Mouse (Mus musculus): ENCODE measurements around the gene Inpp5d. TPM values are rescaled to one million over a fixed set of nuclear protein-coding genes. Genes with fewer than 3 reads are reported as not detected.

Inpp5d gene
- 1 to 10 TPM; 3.9 to 7.3 TPM for total RNA-seq (2021)
- long read RNA-seq, experiment 1, partial matches to known transcripts, result 0 of 1 reads
- long read RNA-seq, experiment 1, other reads (novel, unspliced or antisense), result 1 of 1 reads
- long read RNA-seq, experiment 2, partial matches to known transcripts, result 1 of 1 reads
- long read RNA-seq, experiment 2, other reads (novel, unspliced or antisense), result 0 of 1 reads

DNA sequence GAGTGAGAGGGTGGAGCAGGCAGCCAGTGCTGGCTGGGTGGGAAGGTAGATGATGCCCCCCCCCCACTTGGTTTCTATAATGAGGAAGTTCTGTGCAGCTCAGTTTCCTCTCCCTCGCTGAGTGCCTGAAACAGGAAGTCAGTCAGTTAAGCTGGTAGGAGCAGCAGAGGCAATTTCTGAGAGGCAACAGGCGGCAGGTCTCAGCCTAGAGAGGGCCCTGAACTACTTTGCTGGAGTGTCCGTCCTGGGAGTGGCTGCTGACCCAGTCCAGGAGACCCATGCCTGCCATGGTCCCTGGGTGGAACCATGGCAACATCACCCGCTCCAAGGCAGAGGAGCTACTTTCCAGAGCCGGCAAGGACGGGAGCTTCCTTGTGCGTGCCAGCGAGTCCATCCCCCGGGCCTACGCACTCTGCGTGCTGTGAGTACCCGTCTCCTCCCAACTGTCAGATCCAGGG is at the start of gene Inpp5d:
Inpp5d (plus strand) TSS at position 102 of the 458 bp plus-strand sequence.
- DNase-seq, result no peak
- intact Hi-C loops (cut with DNase I; ENCODE audit: low total_unique reads), result no loop called here

DNA sequence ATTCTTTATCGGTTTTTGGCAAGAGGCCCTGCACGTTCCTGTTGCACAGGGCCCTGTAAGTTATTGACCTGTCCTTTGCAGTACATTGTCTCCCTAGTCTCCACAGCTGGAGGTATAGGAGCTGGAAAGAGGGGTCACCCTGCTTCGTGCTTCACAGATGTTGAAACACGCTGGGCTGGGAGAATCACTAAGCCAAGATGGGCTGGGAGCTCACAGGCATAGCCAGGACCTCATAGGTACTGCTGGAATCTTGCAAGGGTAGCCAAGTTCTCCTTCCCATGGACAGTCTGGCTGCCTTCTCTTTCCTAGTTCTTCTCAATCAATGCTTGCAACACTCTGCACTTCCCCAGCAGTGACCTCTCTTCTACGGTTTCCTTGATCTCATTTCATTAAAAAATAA is 46.9 kb upstream of the Inpp5d start:
- DNase-seq, result no peak
- intact Hi-C loops (cut with DNase I; ENCODE audit: low total_unique reads), result no loop called here

GRCm38 (mm10) chr1:87573800-87574215 is 46.3 kb upstream of the Inpp5d start, which contains the start of gene Ngef:
TSS of gene Ngef (minus strand) at chr1:87573870.
- intact Hi-C loops (cut with DNase I; ENCODE audit: low total_unique reads), result no loop called here
- no peak for DNase-seq

GRCm38 (mm10) chr1:87574353-87574752 is 45.8 kb upstream of the Inpp5d start:
- intact Hi-C loops (cut with DNase I; ENCODE audit: low total_unique reads), result no loop called here
- no peak for DNase-seq

- DNase-seq, result peak; percentile 44
- intact Hi-C loops (cut with DNase I; ENCODE audit: low total_unique reads), result no loop called here
Observed at GRCm38 (mm10) chr1:87574785-87575184, 45.3 kb upstream of the Inpp5d start.

DNA sequence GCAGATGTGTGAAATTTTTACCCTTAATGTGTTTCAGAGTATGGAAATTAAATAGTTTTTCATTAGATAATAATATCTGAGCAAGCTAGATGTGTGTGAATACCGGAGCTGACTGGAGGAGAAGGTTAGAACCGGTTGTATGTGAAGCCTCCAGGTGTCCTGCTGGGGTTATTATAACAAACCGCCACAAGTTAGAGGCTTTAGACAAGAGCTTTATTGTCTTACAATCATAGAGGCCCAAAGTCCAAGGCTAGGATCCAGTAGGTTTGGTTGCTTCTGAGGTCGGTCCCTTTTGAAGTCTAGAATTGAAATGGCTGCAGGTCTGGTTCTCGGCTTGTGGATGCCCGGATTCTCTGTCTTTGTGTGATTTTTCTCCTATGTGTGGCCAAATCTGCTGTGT is 41.1 kb upstream of the Inpp5d start:
- DNase-seq, result no peak
- intact Hi-C loops (cut with DNase I; ENCODE audit: low total_unique reads), result no loop called here

- intact Hi-C loops (cut with DNase I; ENCODE audit: low total_unique reads), result no loop called here
- DNase-seq, result no peak
Observed at GRCm38 (mm10) chr1:87580824-87581223, 39.3 kb upstream of the Inpp5d start.

DNA sequence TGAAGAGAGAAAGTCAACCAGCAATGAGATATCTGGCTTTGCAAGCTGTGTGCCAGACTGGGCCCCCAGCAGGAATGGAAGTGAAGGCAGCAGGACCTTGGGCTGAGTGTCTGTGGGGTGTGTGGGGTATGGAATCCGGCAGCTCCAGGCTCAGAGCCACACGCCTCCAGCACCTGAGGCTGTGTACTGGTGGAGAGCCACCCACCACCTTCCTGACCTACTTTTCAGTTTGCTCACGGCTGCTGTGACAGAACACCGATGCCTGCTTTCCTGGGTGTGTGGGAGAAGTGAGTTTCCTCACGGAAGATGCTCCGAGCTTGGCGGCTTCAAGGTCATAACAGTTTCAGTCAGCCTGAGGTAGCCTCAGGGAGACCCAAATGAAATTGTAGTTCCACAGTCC is 30.9 kb upstream of the Inpp5d start:
- intact Hi-C loops (cut with DNase I; ENCODE audit: low total_unique reads), result no loop called here
- DNase-seq, result no peak

- intact Hi-C loops (cut with DNase I; ENCODE audit: low total_unique reads), result no loop called here
Observed at GRCm38 (mm10) chr1:87589980-87590379, 30.1 kb upstream of the Inpp5d start.

GRCm38 (mm10) chr1:87594261-87594660 is 25.9 kb upstream of the Inpp5d start:
- peak; percentile 50 for DNase-seq
- intact Hi-C loops (cut with DNase I; ENCODE audit: low total_unique reads), result no loop called here

More at GRCm38 (mm10) chr1:87589980-87590379, 30.1 kb upstream of the Inpp5d start:
- no peak for DNase-seq

GRCm38 (mm10) chr1:87594671-87595070 is 25.4 kb upstream of the Inpp5d start:
- intact Hi-C loops (cut with DNase I; ENCODE audit: low total_unique reads), result no loop called here
- no peak for DNase-seq

DNA sequence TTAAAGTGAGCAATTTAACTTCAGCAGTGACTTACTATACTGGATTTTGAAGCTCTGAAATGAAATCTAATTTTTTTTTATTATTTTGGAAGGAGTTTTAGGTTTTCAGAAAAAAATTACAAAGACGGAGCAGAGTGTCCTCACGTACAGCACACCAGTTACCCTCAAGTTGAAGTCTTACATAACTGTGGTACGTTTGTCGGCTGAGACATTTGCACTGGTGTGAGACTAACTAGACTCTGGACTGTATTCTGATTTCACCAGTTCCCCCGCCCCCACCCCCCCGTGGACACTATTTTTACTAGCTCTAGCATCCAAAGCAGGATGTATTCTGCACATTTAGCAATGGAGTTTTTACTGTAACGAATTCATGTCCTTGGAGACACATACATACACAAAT is 19.6 kb upstream of the Inpp5d start:
- intact Hi-C loops (cut with DNase I; ENCODE audit: low total_unique reads), result no loop called here
- DNase-seq, result no peak

DNA sequence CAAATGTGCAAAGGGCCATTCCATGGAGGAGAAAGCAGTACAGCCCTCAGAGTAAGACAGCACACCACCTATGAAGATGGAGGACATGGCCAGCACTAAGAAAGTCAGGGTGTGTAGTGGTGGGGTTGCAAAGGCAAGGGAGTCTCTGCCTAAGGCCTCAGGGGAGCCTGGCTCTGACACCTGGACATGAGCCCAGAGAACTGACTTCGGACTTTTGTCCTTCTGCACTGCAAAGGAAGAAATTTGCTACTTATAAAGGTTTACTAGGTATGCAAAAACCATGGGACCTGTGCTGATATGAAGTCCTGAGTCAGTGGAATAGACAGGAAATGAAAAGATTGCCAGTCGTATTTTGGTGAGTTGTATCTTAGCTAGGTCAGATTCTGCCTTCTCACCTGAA is 18.3 kb upstream of the Inpp5d start:
- intact Hi-C loops (cut with DNase I; ENCODE audit: low total_unique reads), result no loop called here
- no peak for DNase-seq

DNA sequence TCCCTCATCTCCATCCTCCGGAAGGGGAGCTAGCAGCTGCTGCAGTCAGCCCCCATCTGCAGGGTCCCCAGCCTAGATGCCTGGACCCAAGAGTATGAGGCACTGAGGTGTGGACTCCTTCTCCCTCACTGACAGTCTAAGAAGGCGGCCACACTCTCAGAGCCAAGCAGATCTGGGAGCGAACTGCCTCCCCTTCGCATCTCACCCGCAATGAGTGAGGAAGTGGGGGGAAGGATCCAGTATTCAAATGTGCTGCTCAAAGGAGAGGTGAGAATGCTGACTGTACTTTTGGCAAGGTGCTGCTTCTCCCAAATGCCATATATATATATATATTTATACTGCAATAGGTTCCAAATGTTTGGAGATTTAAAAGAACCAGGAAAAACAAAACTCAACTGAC is 16.7 kb upstream of the Inpp5d start:
- intact Hi-C loops (cut with DNase I; ENCODE audit: low total_unique reads), result no loop called here
- DNase-seq, result no peak

GRCm38 (mm10) chr1:87605296-87605695 is 14.8 kb upstream of the Inpp5d start:
- intact Hi-C loops (cut with DNase I; ENCODE audit: low total_unique reads), result no loop called here
- DNase-seq, result no peak

GRCm38 (mm10) chr1:87607385-87608091 is 12.6 kb upstream of the Inpp5d start:
- DNase-seq, result peak; percentile 59
- intact Hi-C loops (cut with DNase I; ENCODE audit: low total_unique reads), result no loop called here

DNA sequence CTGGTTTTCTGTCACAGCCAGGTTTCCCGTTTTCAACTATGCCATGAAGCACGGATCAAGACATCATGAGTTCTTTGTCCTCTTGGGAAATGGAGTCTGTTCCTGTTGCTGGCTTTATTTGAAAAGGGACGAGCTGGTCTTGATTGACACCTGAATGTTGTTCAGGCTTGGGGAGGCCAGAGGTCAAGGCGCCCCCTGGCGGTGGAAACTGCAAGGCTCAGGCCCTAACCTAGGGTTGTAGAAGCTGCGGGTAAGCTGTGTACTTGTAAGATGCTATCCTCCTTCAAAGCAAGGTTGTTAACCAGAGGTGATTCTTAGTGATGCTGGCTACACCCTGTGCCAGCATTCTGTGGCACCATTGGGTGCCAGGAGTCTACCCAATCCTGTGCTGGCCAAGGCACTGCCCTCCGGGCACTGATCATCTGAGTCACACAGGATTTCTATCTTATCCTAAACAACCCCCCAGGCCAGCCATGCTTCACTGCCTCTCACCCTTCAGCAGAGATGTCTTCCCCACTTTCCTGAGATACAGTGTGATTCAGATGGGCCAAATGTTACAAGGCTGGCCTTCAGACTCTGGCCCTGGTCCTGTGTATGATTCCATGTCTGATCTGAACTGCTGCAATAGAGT is 11.6 kb upstream of the Inpp5d start:
- intact Hi-C loops (cut with DNase I; ENCODE audit: low total_unique reads), result no loop called here
- DNase-seq, result peak; percentile 76

GRCm38 (mm10) chr1:87614576-87615295 is 5.4 kb upstream of the Inpp5d start:
- DNase-seq, result peak; percentile 32

GRCm38 (mm10) chr1:87620693-87621092 is 581 bp downstream of the Inpp5d start:
- intact Hi-C loops (cut with DNase I; ENCODE audit: low total_unique reads), result no loop called here
- no peak for DNase-seq

More at GRCm38 (mm10) chr1:87614576-87615295, 5.4 kb upstream of the Inpp5d start:
- intact Hi-C loops (cut with DNase I; ENCODE audit: low total_unique reads), result no loop called here

Data from gastrocnemius, postnatal 14 days (tissue).